Mouse (Mus musculus): ENCODE results near the gene Rfx4.

GRCm38 (mm10) chr10:84938094-84938820 lies 182.4 kb downstream of the Rfx4 start:
- no peak for TF ChIP-seq TAL1 (IDR thresholded peaks at IDR 0.05; ENCODE audit: low read length)
- TF ChIP-seq GATA1 (IDR thresholded peaks at IDR 0.05; ENCODE audit: low read length) = no peak
